Mouse (Mus musculus): Measurements from ENCODE around the gene Polg2. TPM values are rescaled to one million over a fixed set of nuclear protein-coding genes. Genes with fewer than 3 reads are reported as not detected.
"Not testable (repeated sequence)": the region's sequence is repeated elsewhere in the genome, so short reads cannot be mapped to it uniquely, and the experiment has no call there.

Gene Polg2
- polyA plus RNA-seq, 1 experiment from 2014 or later = 9.7 TPM

GRCm38 (mm10) chr11:106759028-106759427 is 20.3 kb downstream of the Polg2 start:
- Histone ChIP-seq H3K4me1 (peaks cover 18% of the 10 kb centered on the region), H3K36me3 (no peaks in the 10 kb centered on the region), H3K4me3 (replicated peaks) (no peak overlapping the region), H3K27me3 (replicated peaks) (no peaks in the 10 kb centered on the region), H3K4me2 (no peak overlapping the region), H3K27ac (no peak overlapping the region), H3K9ac (no peak overlapping the region), H3K9me3 (no peaks in the 10 kb centered on the region)
- WGBS = 91% methylated on average over 3 of the region's 3 CpGs
- ATAC-seq (ENCODE audit: insufficient read depth, low FRiP score, low read depth) = no peak

DNA sequence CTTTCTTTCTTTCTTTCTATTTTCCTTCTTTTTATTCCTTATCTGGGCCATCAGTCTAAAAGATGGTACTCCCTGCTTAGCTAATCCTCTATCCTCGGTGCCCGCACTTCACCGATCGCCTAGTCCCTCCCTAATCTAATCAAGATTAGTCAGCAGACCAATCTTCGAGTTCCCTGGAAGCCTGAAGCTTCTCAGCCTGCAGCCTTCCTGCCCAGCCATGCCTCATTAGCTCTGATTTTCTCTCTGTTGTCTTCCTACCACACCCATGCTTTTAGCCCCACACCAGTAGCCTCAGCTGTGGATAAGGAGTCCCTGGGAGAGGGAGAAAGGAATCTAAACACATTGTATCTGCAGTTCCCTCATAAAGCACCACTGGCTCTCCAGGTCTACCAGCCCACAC is 23.8 kb downstream of the Polg2 start:
- H3K4me3 ChIP-seq (replicated peaks) = no peak overlapping the region
- ATAC-seq (ENCODE audit: insufficient read depth, low FRiP score, low read depth) = no peak
- no peaks in the 10 kb centered on the region; the same call in 1 of the 2 replicates for H3K4me1 ChIP-seq
- H3K4me2 ChIP-seq = no peak overlapping the region
- 61% methylated on average over 5 of the region's 5 CpGs for WGBS
- H3K9ac ChIP-seq = no peak overlapping the region
- no peaks in the 10 kb centered on the region for H3K27me3 ChIP-seq (replicated peaks)
- H3K36me3 ChIP-seq = no peaks in the 10 kb centered on the region
- no peak overlapping the region for H3K27ac ChIP-seq
- H3K9me3 ChIP-seq = no peaks in the 10 kb centered on the region

GRCm38 (mm10) chr11:106753314-106753713 is 26.0 kb downstream of the Polg2 start:
- no peak overlapping the region for H3K27ac ChIP-seq

GRCm38 (mm10) chr11:106752103-106752502 is 27.2 kb downstream of the Polg2 start:
- H3K9ac ChIP-seq = no peak overlapping the region
- peak overlapping the region; percentile 13; the same call in 1 of the 2 replicates for H3K27ac ChIP-seq
- H3K4me2 ChIP-seq = no peak overlapping the region
- no peak for ATAC-seq (ENCODE audit: insufficient read depth, low FRiP score, low read depth)
- H3K27me3 ChIP-seq (replicated peaks) = no peaks in the 10 kb centered on the region
- H3K4me3 ChIP-seq (replicated peaks) = no peak overlapping the region
- no peaks in the 10 kb centered on the region for H3K9me3 ChIP-seq
- no peaks in the 10 kb centered on the region; the same call in 1 of the 2 replicates for H3K4me1 ChIP-seq
- no peaks in the 10 kb centered on the region for H3K36me3 ChIP-seq
- 78% methylated on average over 7 of the region's 7 CpGs for WGBS

More at GRCm38 (mm10) chr11:106753314-106753713, 26.0 kb downstream of the Polg2 start:
- H3K9me3 ChIP-seq = no peaks in the 10 kb centered on the region
- no peak overlapping the region for H3K4me2 ChIP-seq
- 76% methylated on average over 6 of the region's 6 CpGs for WGBS
- no peak overlapping the region for H3K9ac ChIP-seq
- H3K4me1 ChIP-seq = no peaks in the 10 kb centered on the region; the same call in 1 of the 2 replicates
- H3K4me3 ChIP-seq (replicated peaks) = no peak overlapping the region
- no peaks in the 10 kb centered on the region for H3K27me3 ChIP-seq (replicated peaks)
- no peak for ATAC-seq (ENCODE audit: insufficient read depth, low FRiP score, low read depth)
- H3K36me3 ChIP-seq = no peaks in the 10 kb centered on the region

DNA sequence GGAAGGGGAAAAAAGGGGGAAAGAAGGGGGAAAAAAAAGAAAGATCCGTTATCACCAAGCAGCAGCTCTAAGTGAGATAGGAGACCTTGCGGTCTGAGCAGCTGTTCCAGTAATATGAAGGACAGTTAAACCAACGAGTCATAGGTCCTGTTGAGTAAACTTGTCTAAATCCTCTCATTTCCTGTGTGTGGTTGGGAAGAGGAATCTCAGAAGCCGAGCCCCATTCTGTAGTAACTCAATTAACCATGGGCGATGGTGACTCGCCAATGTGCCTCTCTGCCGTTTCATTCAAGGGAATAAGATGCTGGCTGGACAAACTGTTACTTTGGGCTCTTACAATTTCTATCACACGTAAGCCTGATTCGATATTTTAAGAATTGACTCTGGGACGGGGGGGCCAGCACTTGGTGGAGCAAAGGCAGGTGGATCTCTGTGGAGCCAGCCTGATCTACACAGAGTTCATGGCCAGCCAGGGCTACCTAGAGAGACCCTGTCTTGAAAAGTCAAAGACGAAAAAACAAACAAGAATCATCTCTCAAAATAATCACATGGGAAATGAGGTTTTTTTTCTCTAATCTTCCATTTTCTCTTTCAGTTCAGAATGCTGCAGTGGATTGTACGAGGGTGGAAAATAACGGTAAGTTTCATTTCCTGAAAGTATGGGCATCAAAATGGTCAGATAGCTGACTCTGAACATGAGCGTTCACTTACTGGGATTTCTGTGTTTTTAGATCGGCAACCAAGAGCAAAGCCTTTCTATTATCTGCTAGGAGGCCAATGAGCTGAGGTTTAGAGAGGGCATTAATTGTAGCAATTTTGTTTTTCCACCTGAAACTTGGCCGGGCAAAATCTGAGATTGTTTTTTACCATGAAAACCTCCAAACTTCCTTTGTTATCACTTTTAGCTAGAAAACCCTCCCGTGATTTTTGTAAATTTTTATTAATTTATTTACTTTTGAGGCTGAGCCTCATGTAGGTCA is 28.0 kb downstream of the Polg2 start, which contains the start of gene Milr1:
Milr1 (plus strand) TSS at position 188 of the 980 bp plus-strand sequence.
- Histone ChIP-seq H3K9me3 (no peaks in the 10 kb centered on the region), H3K4me2 (no peak within 1 kb of the TSS), H3K36me3 (no peaks in the 10 kb centered on the region), H3K4me3 (replicated peaks) (no peak within 1 kb of the TSS), H3K27me3 (replicated peaks) (no peaks in the 10 kb centered on the region), H3K27ac (peak within 1 kb of the TSS; percentile 13; the same call in 1 of the 2 replicates), H3K4me1 (no peaks in the 10 kb centered on the region; the same call in 1 of the 2 replicates), H3K9ac (no peak within 1 kb of the TSS)
- ATAC-seq (ENCODE audit: insufficient read depth, low FRiP score, low read depth) = no peak
- WGBS = 67% methylated on average over 17 of the region's 17 CpGs

DNA sequence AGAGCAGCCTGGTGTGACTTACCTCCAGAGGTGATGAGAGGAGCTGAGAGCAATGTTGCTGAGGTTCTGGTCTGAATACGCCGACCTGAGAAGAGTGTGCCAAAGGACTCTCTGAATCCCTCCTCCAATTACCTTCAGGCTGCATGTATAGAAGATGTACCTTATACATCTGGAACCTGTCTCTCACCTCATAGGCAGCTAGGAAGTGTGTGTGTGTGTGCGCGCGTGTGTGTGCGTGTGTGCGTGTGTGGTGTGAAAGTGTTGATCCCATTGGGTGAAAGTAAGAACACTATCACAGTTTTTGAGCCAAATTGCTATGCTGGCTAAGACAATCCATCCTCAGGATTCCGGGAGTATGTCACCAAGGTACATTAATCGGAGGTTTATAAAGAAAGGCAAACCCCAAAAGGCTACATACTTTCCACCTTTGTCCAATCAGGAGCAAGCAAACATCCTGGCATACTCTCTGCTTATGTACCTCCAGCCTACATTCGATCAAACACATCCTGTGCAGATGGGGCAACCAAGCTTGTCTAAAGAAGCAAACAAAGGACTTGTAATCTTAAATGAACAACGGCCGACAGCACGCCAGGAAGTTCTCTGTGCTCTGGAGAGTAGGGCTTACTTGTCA is 29.1 kb downstream of the Polg2 start, which contains the start of gene Pecam1:
Pecam1 (minus strand) TSS at position 508 of the 631 bp plus-strand sequence.
- Histone ChIP-seq H3K4me2 (no peak within 1 kb of the TSS), H3K27me3 (replicated peaks) (no peaks in the 10 kb centered on the region), H3K4me1 (no peaks in the 10 kb centered on the region; the same call in 1 of the 2 replicates), H3K4me3 (replicated peaks) (no peak within 1 kb of the TSS), H3K9ac (no peak within 1 kb of the TSS), H3K36me3 (no peaks in the 10 kb centered on the region), H3K9me3 (no peaks in the 10 kb centered on the region), H3K27ac (no peak within 1 kb of the TSS)
- no peak for ATAC-seq (ENCODE audit: insufficient read depth, low FRiP score, low read depth)
- WGBS = 65% methylated on average over 13 of the region's 13 CpGs

DNA sequence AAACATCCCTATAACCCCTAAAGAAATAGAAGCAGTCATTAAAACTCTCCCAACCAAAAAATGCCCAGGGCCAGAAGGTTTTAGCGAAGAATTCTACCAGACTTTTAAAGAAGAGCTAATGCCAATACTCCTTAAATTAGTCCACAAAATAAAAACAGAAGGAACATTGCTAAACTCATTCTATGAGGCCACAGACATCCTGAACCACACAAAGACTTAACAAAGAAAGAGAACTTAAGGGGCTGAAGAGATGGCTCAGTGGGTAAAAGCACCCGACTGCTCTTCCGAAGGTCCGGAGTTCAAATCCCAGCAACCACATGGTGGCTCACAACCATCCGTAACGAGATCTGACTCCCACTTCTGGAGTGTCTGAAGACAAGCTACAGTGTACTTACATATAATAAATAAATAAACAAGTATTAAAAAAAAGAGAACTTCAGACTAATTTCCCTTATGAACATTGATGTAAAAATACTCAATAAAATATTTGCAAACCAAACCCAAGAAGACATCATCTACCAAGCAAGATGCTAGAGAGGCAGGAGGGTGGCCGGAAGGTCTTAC is 29.7 kb downstream of the Polg2 start:
- H3K36me3 ChIP-seq; H3K4me1 ChIP-seq; H3K27me3 ChIP-seq (replicated peaks); ATAC-seq (ENCODE audit: insufficient read depth, low FRiP score, low read depth); H3K4me3 ChIP-seq (replicated peaks); H3K9ac ChIP-seq; H3K9me3 ChIP-seq; H3K4me2 ChIP-seq; H3K27ac ChIP-seq: not testable (repeated sequence)
- WGBS = 95% methylated on average over 7 of the region's 7 CpGs

- no peaks in the 10 kb centered on the region for H3K9me3 ChIP-seq
- no peaks in the 10 kb centered on the region for H3K27me3 ChIP-seq (replicated peaks)
- ATAC-seq (ENCODE audit: insufficient read depth, low FRiP score, low read depth) = no peak
- H3K36me3 ChIP-seq = no peaks in the 10 kb centered on the region
- no peaks in the 10 kb centered on the region for H3K4me1 ChIP-seq
- no peak overlapping the region for H3K27ac ChIP-seq
- H3K9ac ChIP-seq = no peak overlapping the region
- no peak overlapping the region for H3K4me3 ChIP-seq (replicated peaks)
- 96% methylated on average over 5 of the region's 5 CpGs for WGBS
- no peak overlapping the region for H3K4me2 ChIP-seq
These were observed 34.4 kb downstream of the Polg2 start for GRCm38 (mm10) chr11:106744949-106745348.

DNA sequence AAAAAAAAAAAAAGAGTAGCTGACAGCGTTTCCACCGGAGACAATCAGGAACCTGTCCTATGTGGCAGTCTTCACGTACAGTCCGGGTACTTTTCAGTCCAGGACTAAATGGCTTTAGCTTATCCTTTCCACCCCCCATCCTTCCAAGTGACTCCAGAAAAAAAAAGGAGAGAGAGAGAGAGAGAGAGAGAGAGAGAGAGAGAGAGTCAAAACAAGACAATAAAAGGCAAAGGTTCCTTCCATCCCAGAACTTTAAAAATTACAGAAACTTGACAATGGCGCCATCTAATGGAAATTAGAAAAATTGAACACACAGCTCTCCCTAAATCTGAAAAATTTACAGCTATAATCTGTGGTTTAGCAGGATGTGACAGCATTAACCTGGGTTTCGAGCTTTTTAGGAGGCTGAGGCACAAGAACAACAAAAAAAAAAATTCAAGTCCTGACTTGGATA is 36.9 kb downstream of the Polg2 start:
- Histone ChIP-seq H3K9me3 (no peaks in the 10 kb centered on the region), H3K9ac (no peak overlapping the region), H3K27me3 (replicated peaks) (no peaks in the 10 kb centered on the region), H3K27ac (no peak overlapping the region), H3K36me3 (no peaks in the 10 kb centered on the region), H3K4me1 (no peaks in the 10 kb centered on the region), H3K4me2 (no peak overlapping the region), H3K4me3 (replicated peaks) (no peak overlapping the region)
- 43% methylated on average over 6 of the region's 6 CpGs for WGBS
- no peak for ATAC-seq (ENCODE audit: insufficient read depth, low FRiP score, low read depth)

DNA sequence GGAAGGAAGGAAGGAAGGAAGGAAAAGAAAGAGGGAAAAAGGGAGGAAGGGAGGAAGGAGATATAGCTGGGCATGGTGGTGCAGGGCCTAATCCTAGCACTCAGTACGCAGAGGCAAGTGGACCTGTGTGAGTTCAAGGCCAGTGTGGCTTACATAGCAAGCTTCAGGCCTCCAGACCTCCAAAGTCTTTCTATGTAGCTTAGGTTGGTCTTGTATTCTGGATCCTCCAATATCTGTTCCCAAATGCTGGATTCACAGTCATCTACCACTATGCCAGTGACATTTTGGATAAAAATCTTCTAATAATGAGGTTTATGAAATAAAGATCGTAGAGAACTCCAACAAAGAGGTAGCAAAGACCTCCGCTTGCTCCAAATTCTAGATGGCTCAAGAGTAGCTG is 37.5 kb downstream of the Polg2 start:
- H3K9me3 ChIP-seq = no peaks in the 10 kb centered on the region
- no peak for ATAC-seq (ENCODE audit: insufficient read depth, low FRiP score, low read depth)
- no peak overlapping the region for H3K9ac ChIP-seq
- no peak overlapping the region for H3K4me3 ChIP-seq (replicated peaks)
- no peaks in the 10 kb centered on the region for H3K36me3 ChIP-seq
- H3K27ac ChIP-seq = no peak overlapping the region
- H3K4me1 ChIP-seq = no peaks in the 10 kb centered on the region
- H3K27me3 ChIP-seq (replicated peaks) = no peaks in the 10 kb centered on the region
- 86% methylated on average over 3 of the region's 3 CpGs for WGBS
- no peak overlapping the region for H3K4me2 ChIP-seq

DNA sequence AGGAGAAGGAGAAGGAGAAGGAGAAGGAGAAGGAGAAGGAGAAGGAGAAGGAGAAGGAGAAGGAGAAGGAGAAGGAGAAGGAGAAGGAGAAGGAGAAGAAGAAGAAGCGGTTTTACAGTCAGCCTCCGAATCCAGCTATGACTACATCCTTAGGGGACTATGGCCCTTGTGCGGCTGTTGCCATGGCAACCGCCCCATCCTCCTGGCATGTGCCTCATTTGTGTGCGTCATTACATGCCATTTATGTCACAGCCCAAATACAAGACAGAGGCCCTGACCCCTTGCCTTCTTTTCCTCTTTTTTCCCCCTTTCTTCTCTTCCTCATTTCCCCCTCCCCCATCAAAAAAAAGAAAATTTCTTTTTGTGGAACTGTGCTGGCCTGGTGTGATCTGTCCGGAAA is 38.1 kb downstream of the Polg2 start:
- Histone ChIP-seq H3K36me3 (no peaks in the 10 kb centered on the region), H3K9me3 (no peaks in the 10 kb centered on the region), H3K9ac (no peak overlapping the region), H3K4me3 (replicated peaks) (no peak overlapping the region), H3K4me1 (no peaks in the 10 kb centered on the region; the same call in 1 of the 2 replicates), H3K27me3 (replicated peaks) (no peaks in the 10 kb centered on the region), H3K27ac (no peak overlapping the region), H3K4me2 (no peak overlapping the region)
- 71% methylated on average over 6 of the region's 6 CpGs for WGBS
- no peak for ATAC-seq (ENCODE audit: insufficient read depth, low FRiP score, low read depth)

Measured in stomach, embryonic 15.5 days (tissue).